Mouse (Mus musculus) embryonic facial prominence, embryonic 13.5 days (tissue): ENCODE measurements around the gene Mrps18b. TPM values are rescaled to one million over a fixed set of nuclear protein-coding genes. Genes with fewer than 3 reads are reported as not detected.
"Not testable (repeated sequence)": the region's sequence is repeated elsewhere in the genome, so short reads cannot be mapped to it uniquely, and the experiment has no call there.

ENCODE experiments used
- ATAC-seq: fragments of 200-750 bp; cut with Nextera tagmentation; 2 replicates; pipeline ENCODE4 v1.8.0; 2017; ENCODE audit warnings: low read depth; ENCODE audit not compliant: insufficient number of reproducible peaks, insufficient read depth, low FRiP score, low TSS enrichment
- H3K27ac ChIP-seq: fragments of 300-500 bp; sonication (generic); 2 replicates; pipeline ENCODE4 v1.5.1; 2015; ENCODE audit warnings: moderate library complexity, mild to moderate bottlenecking, inconsistent platforms
- H3K27me3 ChIP-seq: fragments of 300-500 bp; sonication (generic); 2 replicates; pipeline ENCODE4 v1.6.1; 2015; ENCODE audit warnings: mild to moderate bottlenecking, inconsistent platforms
- H3K36me3 ChIP-seq: fragments of 300-500 bp; sonication (generic); 2 replicates; pipeline ENCODE4 v1.6.1; 2015; ENCODE audit warnings: mild to moderate bottlenecking, inconsistent platforms
- H3K4me1 ChIP-seq: fragments of 300-500 bp; sonication (generic); 2 replicates; pipeline ENCODE4 v1.6.1; 2015; ENCODE audit warnings: inconsistent platforms
- H3K4me2 ChIP-seq: fragments of 300-500 bp; sonication (generic); 2 replicates; pipeline ENCODE4 v1.6.1; 2015; ENCODE audit warnings: moderate library complexity, mild to moderate bottlenecking, inconsistent platforms
- H3K4me3 ChIP-seq: fragments of 300-500 bp; sonication (generic); 2 replicates; pipeline ENCODE4 v1.5.1; 2015; ENCODE audit warnings: mild to moderate bottlenecking, inconsistent platforms
- H3K9ac ChIP-seq: fragments of 300-500 bp; sonication (generic); 2 replicates; pipeline ENCODE4 v1.6.1; 2015; ENCODE audit warnings: mild to moderate bottlenecking, inconsistent platforms
- H3K9me3 ChIP-seq: fragments of 300-500 bp; sonication (generic); 2 replicates; pipeline ENCODE4 v1.6.1; 2016; ENCODE audit warnings: inconsistent platforms
- WGBS: fragments of 180-500 bp; shearing (Covaris S2); methylation state at CpG from one replicate; pipeline ENCODE4 v1.1.7; 2015; ENCODE audit warnings: mixed read lengths; 5-methylcytosine and 5-hydroxymethylcytosine counted together
- polyA plus RNA-seq: library from polyadenylated mRNA; unstranded; fragments of >200 nt; fragmentation: Nextera tagmentation; extraction: Ambion mirVana; gene quantifications from 2 replicates; pipeline ENCODE4 v1.2.1, GENCODE M21; 2015

Mrps18b gene
- polyA plus RNA-seq, result 60.2 and 69.9 TPM in 2 replicates

- Histone ChIP-seq H3K4me1 (peaks cover 23% of the 10 kb centered on the region), H3K9ac (peak within 1 kb of the TSS; percentile 97), H3K4me3 (peak within 1 kb of the TSS; percentile 72), H3K27ac (peak within 1 kb of the TSS; percentile 97), H3K27me3 (no peaks in the 10 kb centered on the region), H3K9me3 (no peaks in the 10 kb centered on the region), H3K36me3 (peaks cover 25% of the 10 kb centered on the region), H3K4me2 (peak within 1 kb of the TSS; percentile 93)
- peak; percentile 92 for ATAC-seq
- WGBS, result under 1% methylated on average over 83 of the region's 83 CpGs
These were observed at the start of gene Mrps18b, which contains the start of gene Ppp1r10 for GRCm38 (mm10) chr17:35916297-35917142. Gene Mrps18b, minus strand, starts transcription at chr17:35916389. Gene Ppp1r10, plus strand, starts transcription at chr17:35916434.

DNA sequence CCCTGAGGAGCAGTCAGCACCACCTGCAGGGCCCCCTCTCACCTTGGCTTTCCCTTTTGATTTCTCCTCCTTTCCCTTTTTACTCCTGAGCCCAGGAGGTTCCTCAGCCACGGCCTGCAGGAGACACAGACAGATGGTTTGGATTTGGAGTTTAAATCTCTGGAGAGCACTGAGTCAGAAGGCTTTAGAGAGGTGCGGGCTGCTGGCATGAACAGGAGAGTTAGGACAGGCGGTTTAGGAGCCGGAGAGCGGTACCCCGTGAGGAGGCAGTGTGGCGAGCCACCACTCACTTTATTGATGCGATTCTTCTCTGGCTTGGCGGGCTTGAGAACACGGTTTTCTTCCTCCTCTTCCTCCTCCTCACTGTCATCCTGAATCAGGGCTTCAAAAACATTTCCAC lies 47.1 kb upstream of the Mrps18b start:
- Histone ChIP-seq H3K9me3 (no peaks in the 10 kb centered on the region), H3K4me3 (no peak overlapping the region), H3K4me1 (peaks cover 7% of the 10 kb centered on the region), H3K4me2 (no peak overlapping the region), H3K36me3 (peaks cover 75% of the 10 kb centered on the region), H3K9ac (no peak overlapping the region), H3K27me3 (no peaks in the 10 kb centered on the region), H3K27ac (no peak overlapping the region)
- ATAC-seq, result no peak
- 81% methylated on average over 10 of the region's 10 CpGs for WGBS

DNA sequence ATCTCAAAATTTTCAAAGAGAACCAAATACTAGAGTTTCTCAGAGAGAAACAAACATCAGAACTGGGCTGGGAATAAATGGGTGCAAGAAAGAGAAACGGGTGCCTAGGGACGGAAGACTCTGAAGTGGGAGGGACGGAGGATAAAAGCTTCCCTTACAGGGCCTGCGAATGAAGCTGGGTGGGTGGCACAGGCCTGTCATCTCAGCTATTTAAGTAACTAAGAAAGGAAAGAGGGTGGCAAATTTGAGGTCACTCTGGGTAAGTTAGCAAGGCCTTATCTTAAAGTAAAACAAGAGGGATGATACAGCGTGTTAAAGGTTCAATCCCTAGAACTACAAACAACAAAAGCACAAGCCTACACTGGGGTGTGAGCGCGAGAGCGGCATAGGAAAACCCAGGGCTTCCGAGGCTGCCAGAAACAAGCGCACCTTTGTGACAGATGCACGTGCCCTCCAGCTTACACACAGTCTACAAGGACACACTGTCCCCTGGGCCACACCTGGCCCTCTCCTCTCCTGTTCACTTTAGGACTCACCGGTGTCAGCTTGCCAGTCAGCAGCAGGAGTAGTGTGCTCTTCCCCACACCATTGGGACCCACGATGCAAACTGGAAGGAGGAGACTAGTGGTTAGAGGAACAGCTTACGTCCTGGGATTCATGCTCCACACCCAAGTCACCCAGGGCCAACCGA lies 42.5 kb upstream of the Mrps18b start:
- peaks cover 88% of the 10 kb centered on the region for H3K36me3 ChIP-seq
- no peaks in the 10 kb centered on the region for H3K4me1 ChIP-seq
- WGBS, result 96% methylated on average over 15 of the region's 15 CpGs
- H3K4me3 ChIP-seq, result no peak overlapping the region
- no peak for ATAC-seq
- no peak overlapping the region for H3K4me2 ChIP-seq
- no peaks in the 10 kb centered on the region for H3K27me3 ChIP-seq
- H3K9me3 ChIP-seq, result no peaks in the 10 kb centered on the region
- no peak overlapping the region for H3K27ac ChIP-seq
- H3K9ac ChIP-seq, result no peak overlapping the region

GRCm38 (mm10) chr17:35954665-35955064 lies 38.5 kb upstream of the Mrps18b start:
- no peaks in the 10 kb centered on the region for H3K9me3 ChIP-seq
- H3K27ac ChIP-seq, result no peak overlapping the region
- no peaks in the 10 kb centered on the region for H3K27me3 ChIP-seq
- no peak overlapping the region for H3K9ac ChIP-seq
- no peak overlapping the region for H3K4me2 ChIP-seq
- ATAC-seq, result no peak
- 80% methylated on average over 8 of the region's 8 CpGs for WGBS
- no peak overlapping the region for H3K4me3 ChIP-seq
- peaks cover 47% of the 10 kb centered on the region for H3K36me3 ChIP-seq
- H3K4me1 ChIP-seq, result no peaks in the 10 kb centered on the region

- H3K4me3 ChIP-seq, ATAC-seq, H3K4me1 ChIP-seq, H3K9ac ChIP-seq, H3K4me2 ChIP-seq, H3K27ac ChIP-seq, H3K27me3 ChIP-seq, H3K9me3 ChIP-seq: not testable (repeated sequence)
- H3K36me3 ChIP-seq, result peaks cover 26% of the 10 kb centered on the region
- WGBS, result 84% methylated on average over 2 of the region's 3 CpGs
These were observed 36.4 kb upstream of the Mrps18b start for GRCm38 (mm10) chr17:35952559-35952958.

- not testable (repeated sequence) for H3K9me3 ChIP-seq, H3K9ac ChIP-seq, ATAC-seq, H3K27me3 ChIP-seq, H3K4me2 ChIP-seq, H3K4me3 ChIP-seq, H3K4me1 ChIP-seq, H3K27ac ChIP-seq
- peaks cover 10% of the 10 kb centered on the region for H3K36me3 ChIP-seq
These were observed 34.8 kb upstream of the Mrps18b start for GRCm38 (mm10) chr17:35950946-35951345.

DNA sequence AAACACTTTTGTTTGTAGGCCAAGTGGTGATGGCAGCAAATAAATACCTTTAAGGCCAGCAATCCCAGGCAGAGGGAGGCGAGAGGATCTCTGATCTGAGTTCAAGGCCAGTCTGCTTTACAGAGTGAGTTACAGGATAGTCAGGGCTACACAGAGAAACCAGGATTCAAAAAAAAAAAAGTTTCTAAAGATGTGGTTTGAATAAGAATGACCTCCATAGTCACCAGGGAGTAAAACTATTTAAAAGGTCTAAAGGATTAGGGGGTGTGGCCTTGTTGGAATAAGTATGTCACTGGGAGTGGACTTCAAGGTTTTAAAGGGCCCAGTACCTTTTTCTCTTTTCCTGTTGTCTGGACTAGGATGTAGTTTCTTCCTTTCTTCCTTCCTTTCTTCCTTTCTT lies 23.8 kb upstream of the Mrps18b start:
- no peaks in the 10 kb centered on the region for H3K9me3 ChIP-seq
- no peak for ATAC-seq
- 44% methylated on average over 1 of the region's 1 CpGs for WGBS
- H3K9ac ChIP-seq, result no peak overlapping the region
- no peaks in the 10 kb centered on the region for H3K36me3 ChIP-seq
- no peak overlapping the region for H3K4me2 ChIP-seq
- H3K27ac ChIP-seq, result no peak overlapping the region
- H3K4me1 ChIP-seq, result no peaks in the 10 kb centered on the region
- no peak overlapping the region for H3K4me3 ChIP-seq
- no peaks in the 10 kb centered on the region for H3K27me3 ChIP-seq

DNA sequence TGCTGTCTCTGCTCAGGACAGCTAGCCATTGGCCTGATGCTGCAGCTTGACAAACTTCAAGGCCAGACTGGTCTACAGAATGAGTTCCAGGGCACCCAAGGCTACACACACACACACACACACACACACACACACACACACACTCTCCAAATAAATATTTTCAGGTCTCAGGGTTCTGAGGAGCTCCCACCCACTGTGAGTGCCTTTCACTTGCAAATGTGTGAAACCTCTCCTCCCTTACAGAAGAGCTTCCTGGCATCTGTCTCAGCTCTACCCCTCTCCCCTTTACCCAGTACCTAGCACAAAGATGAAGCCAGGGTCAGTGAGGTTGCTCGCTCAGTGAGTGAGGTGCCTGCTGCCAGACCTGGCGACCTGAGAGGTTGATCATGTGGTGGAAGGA lies 22.9 kb upstream of the Mrps18b start:
- Histone ChIP-seq H3K4me3 (no peak overlapping the region), H3K4me1 (no peaks in the 10 kb centered on the region), H3K4me2 (no peak overlapping the region), H3K36me3 (no peaks in the 10 kb centered on the region), H3K9ac (no peak overlapping the region), H3K27me3 (no peaks in the 10 kb centered on the region), H3K9me3 (no peaks in the 10 kb centered on the region), H3K27ac (no peak overlapping the region)
- ATAC-seq, result no peak
- WGBS, result 48% methylated on average over 2 of the region's 2 CpGs

GRCm38 (mm10) chr17:35937700-35938348 lies 21.6 kb upstream of the Mrps18b start:
- Histone ChIP-seq H3K27ac (no peak overlapping the region), H3K36me3 (no peaks in the 10 kb centered on the region), H3K27me3 (no peaks in the 10 kb centered on the region), H3K4me3 (no peak overlapping the region), H3K9me3 (no peaks in the 10 kb centered on the region), H3K4me1 (no peaks in the 10 kb centered on the region), H3K4me2 (no peak overlapping the region), H3K9ac (no peak overlapping the region)
- ATAC-seq, result 0 out of 2 replicates have a peak, but pooled peaks have one; percentile 32
- 47% methylated on average over 2 of the region's 2 CpGs for WGBS

DNA sequence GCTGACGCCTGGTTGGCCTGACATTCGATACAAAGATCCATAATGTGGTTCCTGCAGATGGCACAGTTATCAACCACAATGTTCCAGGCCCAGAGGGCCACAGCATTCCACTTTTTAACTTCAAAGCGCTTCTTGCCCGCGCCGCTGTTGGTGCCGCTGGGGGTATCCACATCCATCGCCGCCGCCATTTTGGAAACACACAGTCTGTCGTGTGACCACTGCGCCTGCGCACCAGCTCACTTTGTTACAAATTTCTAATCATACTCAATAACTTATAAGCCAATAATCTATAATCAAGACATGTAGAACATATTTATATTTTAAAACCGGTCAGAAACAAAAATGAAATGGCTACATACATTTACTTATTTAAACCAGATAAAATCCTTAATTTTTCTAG lies 19.6 kb upstream of the Mrps18b start:
- H3K9ac ChIP-seq, H3K9me3 ChIP-seq, H3K4me3 ChIP-seq, H3K4me1 ChIP-seq, H3K27ac ChIP-seq, ATAC-seq, H3K36me3 ChIP-seq, H3K4me2 ChIP-seq, H3K27me3 ChIP-seq: not testable (repeated sequence)
- WGBS, result 82% methylated on average over 14 of the region's 14 CpGs

GRCm38 (mm10) chr17:35932608-35933007 lies 16.4 kb upstream of the Mrps18b start:
- no peak overlapping the region for H3K9ac ChIP-seq
- peaks cover 41% of the 10 kb centered on the region for H3K36me3 ChIP-seq
- H3K4me2 ChIP-seq, result no peak overlapping the region
- H3K4me1 ChIP-seq, result no peaks in the 10 kb centered on the region
- no peak for ATAC-seq
- H3K27me3 ChIP-seq, result no peaks in the 10 kb centered on the region
- H3K9me3 ChIP-seq, result no peaks in the 10 kb centered on the region
- no peak overlapping the region for H3K27ac ChIP-seq
- no peak overlapping the region for H3K4me3 ChIP-seq
- WGBS, result 90% methylated on average over 4 of the region's 4 CpGs
